Mouse (Mus musculus) hindbrain, embryonic 15.5 days (tissue): ENCODE measurements around the gene Emilin1. TPM values are rescaled to one million over a fixed set of nuclear protein-coding genes. Genes with fewer than 3 reads are reported as not detected.

Experiments used
- ATAC-seq: fragments of 200-750 bp; cut with Nextera tagmentation; 2 replicates; pipeline ENCODE4 v1.8.0; 2017; ENCODE audit warnings: low read depth, moderate number of reproducible peaks, moderate TSS enrichment; ENCODE audit not compliant: low FRiP score
- H3K27ac ChIP-seq: fragments of 300-500 bp; sonication (generic); replicated peaks from 2 replicates; pipeline ENCODE4 v1.5.1; 2015; ENCODE audit warnings: mild to moderate bottlenecking, inconsistent platforms
- H3K27me3 ChIP-seq: fragments of 300-500 bp; sonication (generic); 2 replicates; pipeline ENCODE4 v1.6.1; 2015; ENCODE audit warnings: control low read depth, inconsistent platforms
- H3K36me3 ChIP-seq: fragments of 300-500 bp; sonication (generic); 2 replicates; pipeline ENCODE4 v1.6.1; 2015; ENCODE audit warnings: control low read depth, inconsistent platforms
- H3K4me1 ChIP-seq: fragments of 300-500 bp; sonication (generic); replicated peaks from 2 replicates; pipeline ENCODE4 v1.6.1; 2015; ENCODE audit warnings: control low read depth, inconsistent platforms
- H3K4me2 ChIP-seq: fragments of 300-500 bp; sonication (generic); 2 replicates; pipeline ENCODE4 v1.6.1; 2015; ENCODE audit warnings: moderate library complexity, mild to moderate bottlenecking, inconsistent platforms
- H3K4me3 ChIP-seq: fragments of 300-500 bp; sonication (generic); 2 replicates; pipeline ENCODE4 v1.5.1; 2015; ENCODE audit warnings: mild to moderate bottlenecking, inconsistent platforms
- H3K9ac ChIP-seq: fragments of 300-500 bp; sonication (generic); 2 replicates; pipeline ENCODE4 v1.6.1; 2015; ENCODE audit warnings: inconsistent platforms
- H3K9me3 ChIP-seq: fragments of 300-500 bp; sonication (generic); 2 replicates; pipeline ENCODE4 v1.6.1; 2016; ENCODE audit warnings: control low read depth, inconsistent platforms
- WGBS: fragments of 180-500 bp; shearing (Covaris S2); methylation state at CpG from one replicate; pipeline ENCODE4 v1.1.7; 2015; 5-methylcytosine and 5-hydroxymethylcytosine counted together
- polyA plus RNA-seq: library from polyadenylated mRNA; unstranded; fragments of >200 nt; fragmentation: Nextera tagmentation; extraction: Ambion mirVana; gene quantifications from 2 replicates; pipeline ENCODE4 v1.2.1, GENCODE M21; 2015

The Emilin1 gene
- polyA plus RNA-seq, 1 experiment from 2014 or later: 17.0 TPM

GRCm38 (mm10) chr5:30931378-30931777 is 18.2 kb downstream of the Emilin1 start:
- ATAC-seq: no peak
- no peaks in the 10 kb centered on the region for H3K9me3 ChIP-seq
- 0 out of 2 replicates have a peak, but pooled peaks cover 4% of the 10 kb centered on the region for H3K36me3 ChIP-seq
- no peaks in the 10 kb centered on the region for H3K27me3 ChIP-seq
- H3K4me2 ChIP-seq: no peak overlapping the region
- no peak overlapping the region for H3K27ac ChIP-seq
- WGBS: 79% methylated on average over 4 of the region's 4 CpGs
- H3K4me1 ChIP-seq: no peaks in the 10 kb centered on the region
- no peak overlapping the region for H3K9ac ChIP-seq
- H3K4me3 ChIP-seq: no peak overlapping the region

DNA sequence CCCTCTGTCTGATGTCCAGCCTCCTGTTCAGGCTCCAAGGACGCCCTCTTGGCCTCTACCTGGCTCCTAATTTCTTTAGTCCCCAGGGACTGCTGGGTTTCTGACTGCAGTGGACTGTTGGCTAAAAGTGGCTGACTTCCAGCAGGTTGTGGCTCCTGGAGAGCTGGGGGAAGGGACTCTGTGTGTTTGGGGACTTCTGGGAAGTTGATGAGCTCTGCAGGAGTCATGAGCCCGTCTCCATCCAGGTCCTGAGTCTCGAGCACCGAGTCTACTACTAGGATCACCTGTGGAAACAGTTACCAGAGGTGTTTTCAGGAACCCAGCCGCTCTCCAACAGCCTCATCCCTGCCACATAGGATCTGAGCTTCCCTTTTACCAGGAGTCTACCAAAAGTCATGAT is 20.5 kb downstream of the Emilin1 start:
- no peak overlapping the region for H3K9ac ChIP-seq
- ATAC-seq: no peak
- WGBS: 67% methylated on average over 5 of the region's 5 CpGs
- H3K27ac ChIP-seq: no peak overlapping the region
- H3K4me3 ChIP-seq: no peak overlapping the region
- 0 out of 2 replicates have a peak, but pooled peaks cover 4% of the 10 kb centered on the region for H3K36me3 ChIP-seq
- H3K27me3 ChIP-seq: no peaks in the 10 kb centered on the region
- H3K4me2 ChIP-seq: no peak overlapping the region
- H3K9me3 ChIP-seq: no peaks in the 10 kb centered on the region
- H3K4me1 ChIP-seq: no peaks in the 10 kb centered on the region

DNA sequence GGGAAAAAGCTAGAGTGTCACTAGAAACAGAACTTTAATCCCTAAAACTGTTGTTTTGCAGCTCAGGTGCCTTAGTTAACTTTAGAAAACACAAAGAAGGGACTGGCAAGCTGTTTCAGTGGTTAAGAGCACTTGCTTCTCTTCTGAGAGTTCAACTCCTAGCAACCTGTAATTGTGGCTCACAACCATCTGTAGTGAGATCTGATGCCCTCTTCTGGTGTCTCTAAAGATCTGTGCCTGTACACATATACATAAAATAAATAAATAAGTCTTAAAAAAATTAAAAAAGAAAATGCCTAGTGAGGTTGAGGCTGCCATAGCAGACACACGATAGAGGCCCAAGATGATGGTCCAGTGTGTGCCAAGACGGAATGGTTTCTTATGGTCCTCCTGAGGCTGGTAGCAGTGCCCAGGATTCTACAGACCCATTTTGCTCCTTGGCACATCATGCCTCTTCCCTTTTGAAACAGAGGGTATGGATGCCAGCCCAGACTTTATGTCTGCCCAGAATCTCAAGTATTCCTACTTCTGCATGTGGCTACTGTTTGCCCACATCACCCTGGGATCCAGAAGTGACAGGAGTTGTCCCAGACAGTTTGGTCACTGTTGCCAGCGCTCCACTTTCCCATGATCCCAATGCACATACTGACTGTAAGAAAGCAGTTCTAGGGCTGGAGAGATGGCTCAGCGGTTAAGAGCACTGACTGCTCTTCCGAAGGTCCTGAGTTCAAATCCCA is 21.7 kb downstream of the Emilin1 start:
- Histone ChIP-seq H3K4me1 (no peaks in the 10 kb centered on the region), H3K4me2 (no peak overlapping the region), H3K27me3 (no peaks in the 10 kb centered on the region), H3K9ac (no peak overlapping the region), H3K27ac (no peak overlapping the region), H3K4me3 (no peak overlapping the region), H3K36me3 (0 out of 2 replicates have a peak, but pooled peaks cover 4% of the 10 kb centered on the region), H3K9me3 (no peaks in the 10 kb centered on the region)
- ATAC-seq: no peak
- 89% methylated on average over 5 of the region's 5 CpGs for WGBS

DNA sequence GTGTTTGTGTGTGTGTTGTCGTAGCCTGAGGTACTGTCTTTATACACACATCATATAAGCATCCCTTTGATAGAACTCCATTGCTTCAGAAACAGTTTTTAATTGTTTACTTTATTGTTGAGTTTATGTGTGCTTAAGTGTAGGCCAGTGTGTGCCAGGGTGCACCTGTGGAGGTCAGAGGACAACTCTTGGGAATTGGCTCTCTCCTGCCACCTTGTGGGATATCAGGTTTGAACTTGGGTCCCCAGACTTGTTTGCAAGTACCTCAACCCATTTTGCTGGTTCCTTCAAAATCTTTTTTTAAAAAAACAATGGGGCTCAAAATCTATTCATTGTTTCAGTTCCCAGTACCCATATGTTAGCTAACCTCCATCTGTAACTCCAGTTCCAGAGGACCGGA is 29.8 kb downstream of the Emilin1 start:
- WGBS: 95% methylated on average over 2 of the region's 2 CpGs
- H3K4me2 ChIP-seq: no peak overlapping the region

DNA sequence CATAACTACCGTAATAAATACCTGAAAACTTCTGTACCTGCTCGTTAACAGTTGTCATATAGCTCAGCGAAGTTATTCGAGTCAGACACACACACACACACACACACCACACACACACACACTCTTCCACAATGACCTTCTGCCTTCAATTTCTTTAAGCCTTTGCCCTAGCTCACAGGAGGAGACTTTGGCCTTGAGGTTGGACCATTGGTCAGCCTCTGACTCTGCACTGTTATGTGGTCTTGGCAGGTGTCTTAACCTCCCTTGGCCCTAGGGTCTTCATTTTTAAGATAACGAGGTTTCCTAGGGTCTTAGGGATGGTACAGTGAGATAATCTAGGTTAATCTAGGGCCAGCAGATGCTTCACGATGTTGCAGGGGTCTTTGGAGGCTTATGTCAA is 31.1 kb downstream of the Emilin1 start:
- H3K4me1 ChIP-seq: peaks cover 23% of the 10 kb centered on the region
- H3K9me3 ChIP-seq: no peaks in the 10 kb centered on the region
- peak overlapping the region; percentile 81 for H3K4me2 ChIP-seq
- no peaks in the 10 kb centered on the region for H3K36me3 ChIP-seq
- ATAC-seq: no peak
- peak overlapping the region; percentile 57 for H3K4me3 ChIP-seq
- 88% methylated on average over 6 of the region's 6 CpGs for WGBS
- H3K27me3 ChIP-seq: no peaks in the 10 kb centered on the region
- H3K27ac ChIP-seq: no peak overlapping the region
- H3K9ac ChIP-seq: peak overlapping the region; percentile 59; the same call in 1 of the 2 replicates

More for the DNA sequence above, 29.8 kb downstream of the Emilin1 start:
- H3K27me3 ChIP-seq: no peaks in the 10 kb centered on the region
- no peak for ATAC-seq
- no peak overlapping the region for H3K9ac ChIP-seq
- H3K9me3 ChIP-seq: no peaks in the 10 kb centered on the region
- H3K36me3 ChIP-seq: no peaks in the 10 kb centered on the region
- no peak overlapping the region for H3K27ac ChIP-seq
- no peak overlapping the region for H3K4me3 ChIP-seq
- peaks cover 15% of the 10 kb centered on the region for H3K4me1 ChIP-seq

- WGBS: 4% methylated on average over 44 of the region's 44 CpGs
- Histone ChIP-seq H3K27me3 (no peaks in the 10 kb centered on the region), H3K4me1 (peaks cover 27% of the 10 kb centered on the region), H3K9me3 (no peaks in the 10 kb centered on the region), H3K36me3 (no peaks in the 10 kb centered on the region), H3K27ac (peak within 1 kb of the TSS; percentile 43), H3K9ac (peak within 1 kb of the TSS; percentile 59), H3K4me2 (peak within 1 kb of the TSS; percentile 81), H3K4me3 (peak within 1 kb of the TSS; percentile 57)
- peak; percentile 71 for ATAC-seq
Measured at GRCm38 (mm10) chr5:30944956-30945781, 32.0 kb downstream of the Emilin1 start, which contains the start of gene Cgref1. TSS of gene Cgref1 (minus strand) at chr5:30945591.

GRCm38 (mm10) chr5:30948620-30949019 is 35.4 kb downstream of the Emilin1 start:
- H3K36me3 ChIP-seq: peaks cover 4% of the 10 kb centered on the region; the same call in 1 of the 2 replicates
- ATAC-seq: no peak
- H3K9ac ChIP-seq: no peak overlapping the region
- no peak overlapping the region for H3K4me2 ChIP-seq
- no peak overlapping the region for H3K4me3 ChIP-seq
- WGBS: 73% methylated on average over 5 of the region's 5 CpGs
- H3K27me3 ChIP-seq: no peaks in the 10 kb centered on the region
- peaks cover 36% of the 10 kb centered on the region for H3K4me1 ChIP-seq
- no peak overlapping the region for H3K27ac ChIP-seq
- no peaks in the 10 kb centered on the region for H3K9me3 ChIP-seq

DNA sequence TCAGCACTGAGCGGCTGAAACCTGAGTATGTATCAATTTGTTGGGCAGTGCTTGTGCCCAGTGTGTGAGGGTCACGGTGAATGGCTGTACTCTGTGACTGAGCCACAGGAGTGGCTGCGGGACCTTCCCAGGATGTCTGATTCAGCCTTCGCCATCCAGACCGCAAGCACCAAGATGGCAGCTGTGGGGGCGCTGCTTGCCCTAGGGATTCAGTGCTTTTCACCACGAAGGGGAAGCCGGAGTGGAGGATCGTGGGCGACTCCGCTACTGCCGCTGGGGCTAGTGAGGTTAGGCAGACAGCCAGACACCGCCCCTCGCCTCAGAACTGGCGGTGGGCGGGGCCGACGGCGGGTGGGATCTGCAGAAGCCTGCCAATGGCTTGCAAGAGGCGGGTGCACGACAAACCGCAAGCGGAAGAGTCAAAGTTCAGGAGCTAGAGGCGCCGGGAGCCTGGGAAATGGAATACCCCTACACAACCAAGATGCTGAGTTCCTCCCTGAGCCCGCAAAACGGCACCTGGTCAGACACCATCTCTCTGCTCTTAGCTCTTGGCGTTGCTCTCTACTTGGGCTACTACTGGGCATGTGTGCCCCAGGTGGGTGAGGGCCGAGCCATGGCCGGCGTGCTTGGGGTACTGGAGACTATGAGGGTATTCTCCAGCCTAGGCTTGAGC is 36.6 kb downstream of the Emilin1 start:
- Histone ChIP-seq H3K27me3 (no peaks in the 10 kb centered on the region), H3K27ac (peak overlapping the region; percentile 80), H3K36me3 (peaks cover 10% of the 10 kb centered on the region), H3K9me3 (no peaks in the 10 kb centered on the region), H3K4me2 (peak overlapping the region; percentile 76), H3K4me3 (peak overlapping the region; percentile 47), H3K9ac (peak overlapping the region; percentile 49), H3K4me1 (peaks cover 30% of the 10 kb centered on the region)
- WGBS: under 1% methylated on average over 31 of the region's 31 CpGs
- peak; percentile 79 for ATAC-seq

DNA sequence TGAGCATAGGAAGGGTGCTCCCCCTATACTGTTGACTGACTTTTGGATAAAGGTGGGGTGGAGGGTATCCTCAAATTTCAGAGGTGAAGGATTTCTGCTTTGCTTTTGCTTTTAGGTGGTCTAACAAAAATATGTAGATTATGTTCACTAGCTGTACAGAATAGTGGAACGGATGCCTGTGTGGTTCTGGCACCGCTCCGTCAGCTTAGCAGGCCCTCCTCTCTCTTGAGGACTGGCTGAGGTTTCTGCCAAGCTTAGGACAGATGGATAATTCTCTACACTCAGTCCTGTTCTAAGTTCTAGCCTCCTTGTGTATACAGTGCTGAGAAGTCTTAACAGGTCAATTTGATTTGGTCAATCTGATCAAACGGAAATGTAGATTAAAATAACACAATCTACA is 37.2 kb downstream of the Emilin1 start:
- Histone ChIP-seq H3K9me3 (no peaks in the 10 kb centered on the region), H3K4me1 (peaks cover 25% of the 10 kb centered on the region), H3K9ac (peak overlapping the region; percentile 38), H3K36me3 (peaks cover 17% of the 10 kb centered on the region), H3K4me3 (peak overlapping the region; percentile 47), H3K27ac (peak overlapping the region; percentile 80; the same call in 1 of the 2 replicates), H3K27me3 (no peaks in the 10 kb centered on the region), H3K4me2 (peak overlapping the region; percentile 76)
- no peak for ATAC-seq
- WGBS: 53% methylated on average over 4 of the region's 4 CpGs

DNA sequence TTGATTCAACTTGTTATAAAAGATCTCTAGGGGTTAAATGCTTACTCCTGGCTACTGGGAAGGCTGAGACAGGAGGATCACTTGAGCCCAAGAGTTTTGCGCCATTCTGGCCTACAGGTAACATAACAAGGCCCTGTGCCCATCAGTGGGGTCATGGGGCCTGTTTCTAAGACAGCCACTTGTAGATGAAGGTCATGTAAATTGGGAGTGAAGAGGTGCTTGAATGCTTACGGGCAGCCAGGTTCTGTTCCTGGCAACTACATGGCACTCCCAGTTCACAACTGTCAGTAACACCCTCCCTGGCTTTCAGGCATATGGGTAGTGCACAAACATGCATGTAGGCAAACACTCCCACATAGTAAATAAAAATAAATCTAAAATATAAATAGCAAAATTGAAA is 37.7 kb downstream of the Emilin1 start:
- peaks cover 21% of the 10 kb centered on the region for H3K36me3 ChIP-seq
- H3K9ac ChIP-seq: no peak overlapping the region
- no peak overlapping the region for H3K4me3 ChIP-seq
- H3K4me1 ChIP-seq: peaks cover 21% of the 10 kb centered on the region
- no peak overlapping the region for H3K27ac ChIP-seq
- H3K27me3 ChIP-seq: no peaks in the 10 kb centered on the region
- ATAC-seq: no peak
- no peaks in the 10 kb centered on the region for H3K9me3 ChIP-seq
- 92% methylated on average over 2 of the region's 2 CpGs for WGBS
- peak overlapping the region; percentile 76 for H3K4me2 ChIP-seq

GRCm38 (mm10) chr5:30951706-30952105 is 38.5 kb downstream of the Emilin1 start:
- ATAC-seq: no peak
- H3K36me3 ChIP-seq: peaks cover 24% of the 10 kb centered on the region
- H3K4me1 ChIP-seq: peaks cover 21% of the 10 kb centered on the region
- no peaks in the 10 kb centered on the region for H3K27me3 ChIP-seq
- H3K4me3 ChIP-seq: no peak overlapping the region
- H3K4me2 ChIP-seq: no peak overlapping the region
- H3K9me3 ChIP-seq: no peaks in the 10 kb centered on the region
- WGBS: 79% methylated on average over 6 of the region's 6 CpGs
- H3K9ac ChIP-seq: no peak overlapping the region
- no peak overlapping the region for H3K27ac ChIP-seq
